Mouse (Mus musculus) layer of hippocampus, adult 6 months (tissue): Measurements from ENCODE around the gene Pcid2. TPM values are rescaled to one million over a fixed set of nuclear protein-coding genes. Genes with fewer than 3 reads are reported as not detected.

ENCODE experiments used
- long read RNA-seq, 2 experiments: library from polyadenylated mRNA; unstranded; transcript quantifications; one replicate each; pipeline ENCODE4 v2.0.0; 2019 to 2020
- microRNA-seq: library from miRNA; unstranded; fragments of <30 nt; microRNA quantifications from one replicate; pipeline ENCODE4 v1.2.0, GENCODE M21; 2020
- polyA plus RNA-seq: library from polyadenylated mRNA; unstranded; fragments of <200 nt; fragmentation: Nextera tagmentation; gene quantifications from 2 replicates; pipeline ENCODE4 v1.2.3, GENCODE M21; 2021

Pcid2 gene
- 15.1 and 16.8 TPM in 2 replicates for polyA plus RNA-seq
- long read RNA-seq, experiment 1, transcript Pcid2-201 (14 exons, 2,860 nt) = major isoform, 39 of 43 reads
- long read RNA-seq, experiment 1, partial matches to known transcripts = 2 of 43 reads
- long read RNA-seq, experiment 1, other reads (novel, unspliced or antisense) = 2 of 43 reads
- long read RNA-seq, experiment 2, transcript Pcid2-201 (14 exons, 2,860 nt) = major isoform, 127 of 146 reads
- long read RNA-seq, experiment 2, partial matches to known transcripts = 3 of 146 reads
- long read RNA-seq, experiment 2, other reads (novel, unspliced or antisense) = 16 of 146 reads

GRCm38 (mm10) chr8:13105087-13105881, at the start of gene Pcid2, which contains the start of gene Cul4a:
Gene Pcid2 (minus strand): TSS chr8:13105459.
Gene Cul4a (plus strand): TSS chr8:13105621.

GRCm38 (mm10) chr8:13060441-13061150, 44.7 kb downstream of the Pcid2 start, which contains the start of gene Proz:
Gene Proz (plus strand): TSS chr8:13060914.

GRCm38 (mm10) chr8:13037015-13037414, 68.2 kb downstream of the Pcid2 start, which contains the start of gene F10:
Gene F10 (plus strand): TSS chr8:13037308.

Small RNAs within 50 kb of the gene (microRNA-seq; reads per million reads assigned to microRNA genes)
- gene Mir7065 = not detected

Other genes with a start within 250 kb of the Pcid2 start
- 16.8 and 17.7 TPM in 2 replicates for gene Mcf2l, start 231.7 kb downstream of the Pcid2 start, polyA plus RNA-seq
- gene F7, start 79.4 kb downstream of the Pcid2 start, polyA plus RNA-seq = not detected in 2 replicates
- 0.10 TPM in 1 of 2 replicates, not detected in the other for gene F10, start 68.2 kb downstream of the Pcid2 start, polyA plus RNA-seq
- 0.93 and 1.0 TPM in 2 replicates for gene Proz, start 44.5 kb downstream of the Pcid2 start, polyA plus RNA-seq
- gene Cul4a, start 162 bp upstream of the Pcid2 start, polyA plus RNA-seq = 35.6 and 37.3 TPM in 2 replicates
- 264 and 344 TPM in 2 replicates for gene Lamp1, start 53.7 kb upstream of the Pcid2 start, polyA plus RNA-seq
- gene Grtp1, start 95.2 kb upstream of the Pcid2 start, polyA plus RNA-seq = 3.8 and 5.3 TPM in 2 replicates
- not detected in 2 replicates for gene Adprhl1, start 148.7 kb upstream of the Pcid2 start, polyA plus RNA-seq
- 20.3 and 22.2 TPM in 2 replicates for gene Dcun1d2, start 182.7 kb upstream of the Pcid2 start, polyA plus RNA-seq
- gene Tmco3, start 182.7 kb upstream of the Pcid2 start, polyA plus RNA-seq = 26.9 and 27.5 TPM in 2 replicates
- 34.3 and 41.7 TPM in 2 replicates for gene Tfdp1, start 233.3 kb upstream of the Pcid2 start, polyA plus RNA-seq